Mouse (Mus musculus) CD4-positive, CD25-positive, alpha-beta regulatory T cell, adult 2 months (primary cell): ENCODE measurements around the gene Hdac7.

Experiments used
- DNase-seq: peaks from one replicate; pipeline ENCODE4 v3.0.0-alpha.2; 2012; ENCODE audit warnings: low read depth, low spot score

Gene Hdac7

GRCm38 (mm10) chr15:97766594-97767279, 77.6 kb downstream of the Hdac7 start:
- no peak for DNase-seq

GRCm38 (mm10) chr15:97766194-97766593, 78.1 kb downstream of the Hdac7 start:
- DNase-seq: no peak

- DNase-seq: no peak
Observed at GRCm38 (mm10) chr15:97765090-97765794, 79.1 kb downstream of the Hdac7 start.

- DNase-seq: no peak
Observed at GRCm38 (mm10) chr15:97764532-97764931, 79.8 kb downstream of the Hdac7 start.

- DNase-seq: no peak
Observed at GRCm38 (mm10) chr15:97763256-97764049, 80.8 kb downstream of the Hdac7 start.

GRCm38 (mm10) chr15:97762733-97763132, 81.6 kb downstream of the Hdac7 start:
- DNase-seq: no peak

- DNase-seq: no peak
Observed at GRCm38 (mm10) chr15:97761438-97761837, 82.9 kb downstream of the Hdac7 start.

GRCm38 (mm10) chr15:97760952-97761351, 83.3 kb downstream of the Hdac7 start:
- DNase-seq: no peak

GRCm38 (mm10) chr15:97760006-97760405, 84.3 kb downstream of the Hdac7 start:
- no peak for DNase-seq

- DNase-seq: no peak
Observed at GRCm38 (mm10) chr15:97755361-97755760, 88.9 kb downstream of the Hdac7 start.

- DNase-seq: no peak
Observed at GRCm38 (mm10) chr15:97754476-97754875, 89.8 kb downstream of the Hdac7 start.

- DNase-seq: no peak
Observed at GRCm38 (mm10) chr15:97752491-97752890, 91.8 kb downstream of the Hdac7 start.

GRCm38 (mm10) chr15:97751676-97752075, 92.6 kb downstream of the Hdac7 start:
- DNase-seq: peak; percentile 72

- DNase-seq: peak; percentile 36
Observed at GRCm38 (mm10) chr15:97750697-97751096, 93.6 kb downstream of the Hdac7 start.

- DNase-seq: no peak
Observed at GRCm38 (mm10) chr15:97749841-97750240, 94.5 kb downstream of the Hdac7 start.

GRCm38 (mm10) chr15:97749397-97749796, 94.9 kb downstream of the Hdac7 start:
- no peak for DNase-seq

GRCm38 (mm10) chr15:97748964-97749363, 95.3 kb downstream of the Hdac7 start:
- no peak for DNase-seq

- DNase-seq: peak; percentile 35
Observed at GRCm38 (mm10) chr15:97748309-97748708, 96.0 kb downstream of the Hdac7 start.

- no peak for DNase-seq
Observed at GRCm38 (mm10) chr15:97747486-97747885, 96.8 kb downstream of the Hdac7 start.

GRCm38 (mm10) chr15:97746748-97747147, 97.6 kb downstream of the Hdac7 start:
- DNase-seq: no peak

- DNase-seq: no peak
Observed at GRCm38 (mm10) chr15:97746278-97746677, 98.0 kb downstream of the Hdac7 start.

GRCm38 (mm10) chr15:97745331-97745730, 99.0 kb downstream of the Hdac7 start:
- DNase-seq: no peak
